Mouse (Mus musculus): Measurements from ENCODE around the gene Cybrd1.

Gene Cybrd1

GRCm38 (mm10) chr2:71123591-71123990 lies 5.9 kb downstream of the Cybrd1 start:
- DNase-seq (ENCODE audit: low spot score in 2 of 2) = no peak

DNA sequence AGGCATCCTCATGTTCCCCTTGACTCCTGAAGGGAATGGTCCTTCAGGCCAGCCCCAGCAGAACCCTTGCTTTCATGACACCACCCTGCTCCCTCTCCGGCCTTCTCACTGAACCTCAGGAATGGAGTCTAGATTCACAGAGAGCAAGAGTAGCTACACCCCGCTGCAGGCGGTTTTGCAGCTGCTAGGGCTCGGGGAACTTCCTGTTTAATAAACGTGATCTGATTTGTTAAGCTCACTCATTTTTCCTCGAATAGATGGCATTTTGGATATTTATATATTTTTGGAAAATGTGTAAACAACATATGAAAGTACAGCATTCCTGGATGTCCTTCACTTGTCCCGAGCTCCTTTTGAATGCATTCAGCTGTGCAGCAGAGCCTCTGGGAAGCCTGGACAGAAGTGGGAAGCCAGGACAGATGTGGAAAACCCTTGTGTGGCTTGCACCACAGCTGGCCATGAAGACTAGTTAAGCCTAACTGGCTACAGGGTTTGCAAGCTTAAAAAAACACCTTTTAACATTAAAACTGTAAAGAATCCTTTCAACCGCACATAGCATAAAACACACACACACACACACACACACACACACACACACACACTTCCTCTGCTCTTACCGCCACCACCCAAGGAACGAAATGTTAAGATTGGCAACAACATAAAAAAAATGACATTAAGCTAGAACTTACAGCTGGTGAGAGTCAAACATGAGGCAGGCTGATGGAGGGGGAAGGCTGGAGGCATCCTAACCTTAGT lies 10.2 kb downstream of the Cybrd1 start:
- DNase-seq (ENCODE audit: low spot score in 2 of 2) = no peak

- DNase-seq (ENCODE audit: low spot score in 2 of 2) = no peak
Measured at GRCm38 (mm10) chr2:71130366-71130765, 12.6 kb downstream of the Cybrd1 start.

- no peak for DNase-seq (ENCODE audit: low spot score in 2 of 2)
Measured at GRCm38 (mm10) chr2:71131866-71132496, 14.3 kb downstream of the Cybrd1 start.

- DNase-seq (ENCODE audit: low spot score in 2 of 2) = no peak
Measured at GRCm38 (mm10) chr2:71134041-71134505, 16.4 kb downstream of the Cybrd1 start.

GRCm38 (mm10) chr2:71134836-71135235 lies 17.1 kb downstream of the Cybrd1 start:
- no peak for DNase-seq (ENCODE audit: low spot score in 2 of 2)

- no peak for DNase-seq (ENCODE audit: low spot score in 2 of 2)
Measured at GRCm38 (mm10) chr2:71140622-71141021, 22.9 kb downstream of the Cybrd1 start.

DNA sequence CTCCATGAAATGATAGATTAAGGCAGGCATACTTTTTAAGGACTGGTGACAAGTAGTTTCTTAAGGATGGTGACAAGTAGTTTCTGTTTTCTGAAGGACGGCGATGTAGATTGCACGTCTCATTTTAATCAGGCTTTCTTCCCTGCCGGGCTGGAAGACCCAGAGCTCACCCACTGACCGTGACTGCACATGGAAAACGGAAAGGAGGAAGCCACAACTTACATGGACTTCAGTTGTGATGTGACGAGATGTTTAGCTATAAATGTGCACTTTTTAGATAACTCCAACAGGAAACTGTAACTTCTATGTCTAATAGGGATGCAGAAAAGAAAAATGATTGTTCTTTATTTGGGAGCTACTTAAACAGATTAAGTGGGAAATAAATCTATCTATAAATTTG lies 24.7 kb downstream of the Cybrd1 start:
- no peak for DNase-seq (ENCODE audit: low spot score in 2 of 2)

DNA sequence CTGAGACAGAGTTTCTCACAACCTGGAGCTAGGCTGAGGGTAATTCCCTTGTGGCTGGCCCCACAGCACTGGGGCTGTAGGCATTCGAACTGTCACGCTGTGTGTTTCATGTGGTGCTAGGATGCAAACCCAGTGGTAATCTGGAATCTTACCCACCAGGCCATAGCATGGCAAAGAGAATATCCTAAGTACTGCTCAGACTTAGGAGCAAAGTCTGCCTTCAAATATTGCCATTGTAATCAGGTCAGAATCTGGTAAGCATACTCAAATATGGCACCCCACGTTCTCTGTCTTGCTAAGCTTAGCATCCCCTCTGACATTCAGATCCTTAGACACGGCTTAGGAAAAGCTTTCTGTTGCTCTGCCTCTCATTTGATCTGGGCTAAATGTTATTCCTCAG lies 28.1 kb downstream of the Cybrd1 start:
- DNase-seq (ENCODE audit: low spot score in 2 of 2) = no peak

DNA sequence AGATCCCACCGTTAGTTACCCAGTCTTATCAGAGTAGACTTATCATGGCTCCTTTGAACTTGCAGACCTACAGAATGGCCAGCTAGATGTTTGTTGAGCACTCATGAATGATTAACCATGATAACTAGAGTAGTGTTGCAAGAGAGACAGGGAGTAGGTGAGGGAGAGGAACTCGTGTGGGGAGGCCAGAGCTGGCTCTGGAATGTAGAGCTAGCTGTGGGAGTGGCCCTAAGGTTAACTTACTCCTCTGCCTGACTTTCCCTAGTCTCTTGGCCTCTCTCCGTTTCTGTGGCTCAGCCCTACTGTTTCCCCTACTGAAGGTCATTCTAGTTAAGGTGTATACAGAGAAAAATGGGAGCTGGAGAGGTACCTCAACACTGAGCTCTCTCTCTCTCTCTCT lies 28.5 kb downstream of the Cybrd1 start:
- DNase-seq (ENCODE audit: low spot score in 2 of 2) = no peak

DNA sequence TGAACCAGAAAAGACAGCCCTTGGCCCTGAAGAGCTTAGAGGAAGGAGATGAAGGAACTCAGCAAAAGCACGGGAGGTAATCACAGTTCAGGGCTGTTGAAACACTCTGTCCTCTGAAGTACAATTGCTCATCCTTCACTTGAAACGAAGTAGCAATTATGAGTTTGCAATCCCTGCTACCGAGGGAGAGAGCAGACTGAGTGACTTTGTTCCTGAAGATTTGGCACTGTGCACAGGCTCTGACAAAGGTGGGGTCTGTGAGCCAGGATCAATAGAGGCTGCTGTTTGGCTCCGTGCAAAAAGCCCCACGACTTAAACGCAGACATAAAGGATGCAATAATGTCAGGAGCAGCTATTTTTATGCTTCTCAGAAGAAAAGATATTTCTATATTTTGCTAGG lies 30.1 kb downstream of the Cybrd1 start:
- no peak for DNase-seq (ENCODE audit: low spot score in 2 of 2)

- DNase-seq (ENCODE audit: low spot score in 2 of 2) = no peak
Measured at GRCm38 (mm10) chr2:71152170-71152569, 34.4 kb downstream of the Cybrd1 start.

- DNase-seq (ENCODE audit: low spot score in 2 of 2) = peak in 1 of 2 experiments; percentile 70
Measured at GRCm38 (mm10) chr2:71155486-71155885, 37.8 kb downstream of the Cybrd1 start.

GRCm38 (mm10) chr2:71156446-71156845 lies 38.7 kb downstream of the Cybrd1 start:
- DNase-seq (ENCODE audit: low spot score in 2 of 2) = no peak

DNA sequence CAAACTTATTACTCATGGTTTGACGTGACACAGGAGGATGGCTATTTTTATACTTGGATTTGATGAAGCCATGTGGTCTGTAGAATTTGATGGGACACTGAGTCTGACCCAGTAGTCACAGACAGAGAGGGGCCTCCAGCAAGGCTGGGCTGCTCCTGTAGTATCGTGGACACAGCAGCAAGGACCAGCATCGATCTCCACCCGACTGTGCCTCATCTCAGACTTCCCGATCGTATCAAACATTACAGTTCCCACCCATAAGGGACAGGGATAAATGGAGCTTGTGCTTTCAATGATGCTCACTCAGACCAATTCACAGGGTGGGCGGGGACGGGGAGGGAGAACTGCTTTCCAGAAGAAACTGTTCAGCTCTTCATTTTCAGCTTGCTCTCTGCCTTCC lies 40.2 kb downstream of the Cybrd1 start:
- no peak for DNase-seq (ENCODE audit: low spot score in 2 of 2)

- no peak for DNase-seq (ENCODE audit: low spot score in 2 of 2)
Measured at GRCm38 (mm10) chr2:71159576-71160306, 42.0 kb downstream of the Cybrd1 start.

GRCm38 (mm10) chr2:71160307-71160861 lies 42.7 kb downstream of the Cybrd1 start:
- peak; percentile 7 to 19 for DNase-seq (ENCODE audit: low spot score in 2 of 2)

DNA sequence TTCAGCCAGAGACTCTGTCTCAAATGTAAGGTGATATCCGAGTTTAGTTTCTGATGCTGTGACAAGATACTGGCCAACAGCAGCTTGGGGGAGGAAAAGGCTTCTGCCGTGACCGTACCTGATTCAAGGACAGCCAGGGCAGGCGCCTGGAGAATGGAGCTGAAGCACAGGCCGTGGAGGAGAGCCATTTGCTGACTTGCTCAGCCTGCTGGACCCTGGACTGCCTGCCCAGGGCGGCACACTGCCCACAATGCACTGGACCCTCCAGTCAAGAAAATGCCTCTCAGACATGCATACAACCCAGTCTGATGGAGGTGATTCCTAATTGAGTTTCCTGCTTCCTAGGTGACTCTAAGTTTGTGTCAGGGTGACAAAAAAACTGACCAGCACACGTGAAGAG lies 43.8 kb downstream of the Cybrd1 start:
- no peak for DNase-seq (ENCODE audit: low spot score in 2 of 2)

DNA sequence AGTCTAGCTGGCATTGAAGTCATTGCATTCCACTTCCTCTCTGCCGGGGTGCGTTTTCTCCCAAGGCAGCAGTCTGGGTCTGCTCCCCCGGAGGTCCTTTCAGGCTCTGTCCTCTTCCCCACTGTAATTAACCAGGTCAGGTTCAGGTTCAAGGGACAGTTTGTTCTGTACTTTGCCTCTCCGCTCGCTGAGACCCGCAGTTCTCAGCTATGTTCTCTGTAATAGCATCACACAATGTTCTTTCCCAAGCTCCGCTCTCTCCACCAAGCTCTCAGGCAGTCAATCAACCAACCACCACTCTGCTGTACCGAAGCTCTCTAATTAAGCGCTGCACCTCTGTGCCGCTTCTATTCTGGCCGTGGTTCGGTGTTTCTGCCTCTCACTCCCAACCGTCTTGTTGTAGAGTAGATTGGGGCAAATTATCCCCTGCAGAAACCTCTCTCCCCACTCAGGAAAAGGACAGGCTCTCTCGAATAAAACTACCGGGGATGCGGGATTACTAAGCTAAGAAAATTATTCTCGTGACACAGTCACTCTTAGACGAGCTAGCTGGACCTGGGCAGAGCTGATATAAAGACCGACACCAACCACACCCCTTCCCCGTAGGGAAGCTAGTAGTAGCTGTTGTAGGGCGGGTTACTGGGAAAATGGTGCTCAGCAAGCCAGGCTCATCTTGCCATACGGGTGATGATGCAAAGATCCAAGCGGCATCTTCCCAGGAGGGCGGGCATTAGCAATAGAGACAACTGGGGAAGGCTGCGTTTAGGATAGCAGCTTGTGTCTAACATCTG lies 45.3 kb downstream of the Cybrd1 start:
- no peak for DNase-seq (ENCODE audit: low spot score in 2 of 2)

GRCm38 (mm10) chr2:71167211-71167610 lies 49.5 kb downstream of the Cybrd1 start:
- no peak for DNase-seq (ENCODE audit: low spot score in 2 of 2)

DNA sequence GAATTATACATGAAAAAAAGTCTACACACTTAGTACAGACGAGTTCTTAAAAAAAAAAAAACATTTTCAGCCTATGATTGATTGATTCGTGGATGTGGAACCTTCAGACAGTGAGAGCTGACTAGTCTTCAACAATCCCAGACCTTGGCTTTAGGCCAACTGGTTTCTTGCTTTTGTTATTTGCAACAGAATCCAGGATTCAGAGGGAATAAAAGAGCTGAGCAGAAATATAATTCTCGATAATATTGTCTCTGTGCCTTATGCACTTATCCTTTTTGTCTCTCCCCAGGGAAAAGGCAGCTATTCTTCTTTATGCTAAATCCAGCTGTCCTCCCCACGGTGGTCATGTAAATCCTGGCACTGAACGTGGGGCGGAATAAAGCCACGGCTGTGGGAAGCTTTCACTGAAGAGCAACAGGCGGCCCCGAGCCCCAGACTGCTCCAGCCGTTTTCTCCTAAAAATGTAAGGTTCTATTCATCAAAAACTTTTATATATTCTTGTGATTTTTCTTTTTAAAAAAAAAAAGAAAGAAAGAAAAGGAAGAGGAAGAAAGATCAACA lies 50.8 kb downstream of the Cybrd1 start:
- no peak for DNase-seq (ENCODE audit: low spot score in 2 of 2)

All from left cerebral cortex, adult 9 months (tissue).